Mouse (Mus musculus) ES-Bruce4 (cell line): ENCODE measurements around the gene Ccdc17.

Experiments
- CTCF ChIP-seq: IDR thresholded peaks from one replicate; pipeline ENCODE4 v1.8.1; 2011; ENCODE audit warnings: low read depth, low read length
- EP300 ChIP-seq: IDR thresholded peaks from 2 replicates; pipeline ENCODE4 v1.6.1; 2011; ENCODE audit warnings: low read depth, low read length; ENCODE audit not compliant: insufficient read depth

- TF ChIP-seq EP300 (no peak), CTCF (no peak)
These were observed 42.4 kb downstream of the Ccdc17 start for GRCm38 (mm10) chr4:116638821-116639220.
